8 mouse cellular contexts compared by ENCODE assay signal in genomic region chr11:4836755-4837154, GRCm38 (mm10). TPM values are rescaled to one million over a fixed set of nuclear protein-coding genes. Genes with fewer than 3 reads are reported as not detected.
DNase-seq lines count a peak whose midpoint lies in the region; ATAC-seq lines count a peak whose summit lies in the region.

No protein-coding gene starts in this region.

- no peak overlapping the region for H3K9ac ChIP-seq in hindbrain, embryonic 14.5 days
- H3K9ac ChIP-seq in hindbrain, embryonic 12.5 days: no peak overlapping the region
- H3K9ac ChIP-seq in neural tube, embryonic 15.5 days (replicated peaks): no peak overlapping the region

- 70% methylated on average over 6 of the region's 6 CpGs for WGBS in hindbrain, embryonic 14.5 days
- WGBS in hindbrain, embryonic 12.5 days: 67% methylated on average over 6 of the region's 6 CpGs
- WGBS in neural tube, embryonic 15.5 days: 70% methylated on average over 6 of the region's 6 CpGs

- no peak overlapping the region for H3K27ac ChIP-seq in hindbrain, embryonic 14.5 days
- no peak overlapping the region for H3K27ac ChIP-seq in hindbrain, embryonic 12.5 days
- no peak overlapping the region for H3K27ac ChIP-seq in neural tube, embryonic 15.5 days (replicated peaks)

- no peaks in the 10 kb centered on the region for H3K27me3 ChIP-seq in hindbrain, embryonic 14.5 days (ENCODE audit: control insufficient read depth, insufficient read depth, low read length)
- H3K27me3 ChIP-seq in hindbrain, embryonic 12.5 days: no peaks in the 10 kb centered on the region
- H3K27me3 ChIP-seq in neural tube, embryonic 15.5 days (replicated peaks): no peaks in the 10 kb centered on the region

- DNase-seq in hindbrain, embryonic 14.5 days (ENCODE audit: low spot score): peak; percentile 50
- peak; percentile 86 for DNase-seq in A20 (ENCODE audit: low read depth, low spot score)
- DNase-seq in Muller cell, postnatal 12 days (ENCODE audit: inconsistent ontology term): peak; percentile 60
- DNase-seq in embryo, embryonic 11.5 days (ENCODE audit: low read depth, low spot score): peak; percentile 36
- peak; percentile 75 for DNase-seq in kidney, postnatal 10 days

- no peak for ATAC-seq in hindbrain, embryonic 14.5 days (ENCODE audit: low FRiP score)
- ATAC-seq in hindbrain, embryonic 12.5 days (ENCODE audit: low FRiP score): no peak
- ATAC-seq in neutrophil, adult 5-6 weeks (ENCODE audit: extremely low read depth, insufficient number of reproducible peaks, low FRiP score, poor library complexity, severe bottlenecking): 0 out of 2 replicates have a peak, but pooled peaks have one; percentile 53
- ATAC-seq in neural tube, embryonic 15.5 days (ENCODE audit: low FRiP score): no peak

- no peaks in the 10 kb centered on the region for H3K4me1 ChIP-seq in hindbrain, embryonic 14.5 days (replicated peaks; ENCODE audit: control insufficient read depth, insufficient read depth, low read length)
- H3K4me1 ChIP-seq in hindbrain, embryonic 12.5 days: no peaks in the 10 kb centered on the region
- 0 out of 2 replicates have a peak, but pooled peaks cover 4% of the 10 kb centered on the region for H3K4me1 ChIP-seq in neural tube, embryonic 15.5 days

- H3K36me3 ChIP-seq in hindbrain, embryonic 14.5 days (replicated peaks; ENCODE audit: control insufficient read depth, insufficient read depth): no peaks in the 10 kb centered on the region
- H3K36me3 ChIP-seq in hindbrain, embryonic 12.5 days: no peaks in the 10 kb centered on the region
- H3K36me3 ChIP-seq in neural tube, embryonic 15.5 days: no peaks in the 10 kb centered on the region

- no peak overlapping the region for H3K4me2 ChIP-seq in hindbrain, embryonic 14.5 days (replicated peaks)
- no peak overlapping the region for H3K4me2 ChIP-seq in hindbrain, embryonic 12.5 days (replicated peaks)
- H3K4me2 ChIP-seq in neural tube, embryonic 15.5 days: no peak overlapping the region

- no peak overlapping the region for H3K4me3 ChIP-seq in hindbrain, embryonic 14.5 days (replicated peaks; ENCODE audit: low read length)
- no peak overlapping the region for H3K4me3 ChIP-seq in hindbrain, embryonic 12.5 days
- H3K4me3 ChIP-seq in neural tube, embryonic 15.5 days (replicated peaks): no peak overlapping the region

- H3K9me3 ChIP-seq in hindbrain, embryonic 14.5 days (ENCODE audit: control insufficient read depth, low read length): no peaks in the 10 kb centered on the region
- no peaks in the 10 kb centered on the region for H3K9me3 ChIP-seq in hindbrain, embryonic 12.5 days (replicated peaks)
- H3K9me3 ChIP-seq in neural tube, embryonic 15.5 days (replicated peaks): no peaks in the 10 kb centered on the region

RNA-seq across cellular contexts. Expression of gene Nf2, which starts 12.6 kb away (rescaled TPM):
- polyA plus RNA-seq in hindbrain, embryonic 14.5 days (2014; fragmentation: Nextera tagmentation; extraction: Ambion mirVana): 63.9 and 65.5 TPM in 2 replicates
- 77.5 and 79.6 TPM in 2 replicates for polyA plus RNA-seq in hindbrain, embryonic 12.5 days (2016; fragmentation: Nextera tagmentation; extraction: Ambion mirVana)
- 44.2 and 44.3 TPM in 2 replicates for total RNA-seq in neutrophil, adult 5-6 weeks (2017)
- polyA plus RNA-seq in neural tube, embryonic 15.5 days (2015; fragmentation: Nextera tagmentation; extraction: Ambion mirVana): 61.9 and 62.2 TPM in 2 replicates

RNA-seq across cellular contexts. Expression of gene Nipsnap1, which starts 37.0 kb away (rescaled TPM):
- polyA plus RNA-seq in hindbrain, embryonic 14.5 days (2014; fragmentation: Nextera tagmentation; extraction: Ambion mirVana): 116 and 118 TPM in 2 replicates
- polyA plus RNA-seq in hindbrain, embryonic 12.5 days (2016; fragmentation: Nextera tagmentation; extraction: Ambion mirVana): 100 and 101 TPM in 2 replicates
- total RNA-seq in neutrophil, adult 5-6 weeks (2017): 10.1 and 10.9 TPM in 2 replicates
- 121 and 137 TPM in 2 replicates for polyA plus RNA-seq in neural tube, embryonic 15.5 days (2015; fragmentation: Nextera tagmentation; extraction: Ambion mirVana)

RNA-seq across cellular contexts. Expression of gene Thoc5, which starts 58.4 kb away (rescaled TPM):
- 53.3 TPM in 2 replicates for polyA plus RNA-seq in hindbrain, embryonic 14.5 days (2014; fragmentation: Nextera tagmentation; extraction: Ambion mirVana)
- 52.6 and 55.6 TPM in 2 replicates for polyA plus RNA-seq in hindbrain, embryonic 12.5 days (2016; fragmentation: Nextera tagmentation; extraction: Ambion mirVana)
- total RNA-seq in neutrophil, adult 5-6 weeks (2017): 39.8 and 48.9 TPM in 2 replicates
- 43.4 and 46.5 TPM in 2 replicates for polyA plus RNA-seq in neural tube, embryonic 15.5 days (2015; fragmentation: Nextera tagmentation; extraction: Ambion mirVana)

Comparison
In these comparisons a context has a peak if more than half of its experiments do, and no peak if none do; other contexts are left out.
1. DNase-seq: peak in every context shown above with its lines; median percentile 86 in A20; 75 in kidney, postnatal 10 days; 60 in Muller cell, postnatal 12 days; 50 in hindbrain, embryonic 14.5 days; 36 in embryo, embryonic 11.5 days.